Mouse (Mus musculus) heart, embryonic 15.5 days (tissue): ENCODE results near the gene Alk. TPM values are rescaled to one million over a fixed set of nuclear protein-coding genes. Genes with fewer than 3 reads are reported as not detected.

Experiments
- ATAC-seq: fragments of 200-750 bp; cut with Nextera tagmentation; replicated peaks from 2 replicates; pipeline ENCODE4 v1.8.0; 2017; ENCODE audit warnings: low read depth, moderate TSS enrichment; ENCODE audit not compliant: insufficient number of reproducible peaks, insufficient read depth, low FRiP score
- H3K27ac ChIP-seq: fragments of 300-500 bp; sonication (generic); 2 replicates; pipeline ENCODE4 v1.5.1; 2015; ENCODE audit warnings: mild to moderate bottlenecking, inconsistent platforms
- H3K27me3 ChIP-seq: fragments of 300-500 bp; sonication (generic); 2 replicates; pipeline ENCODE4 v1.6.1; 2015; ENCODE audit warnings: inconsistent platforms
- H3K36me3 ChIP-seq: fragments of 300-500 bp; sonication (generic); 2 replicates; pipeline ENCODE4 v1.6.1; 2015; ENCODE audit warnings: mild to moderate bottlenecking, inconsistent platforms
- H3K4me1 ChIP-seq: fragments of 300-500 bp; sonication (generic); replicated peaks from 2 replicates; pipeline ENCODE4 v1.6.1; 2015; ENCODE audit warnings: inconsistent platforms
- H3K4me2 ChIP-seq: fragments of 300-500 bp; sonication (generic); 2 replicates; pipeline ENCODE4 v1.6.1; 2015; ENCODE audit warnings: inconsistent platforms, mild to moderate bottlenecking, moderate library complexity
- H3K4me3 ChIP-seq: fragments of 300-500 bp; sonication (generic); 2 replicates; pipeline ENCODE4 v1.5.1; 2015; ENCODE audit warnings: mild to moderate bottlenecking, inconsistent platforms
- H3K9ac ChIP-seq: fragments of 300-500 bp; sonication (generic); 2 replicates; pipeline ENCODE4 v1.6.1; 2015; ENCODE audit warnings: mild to moderate bottlenecking, inconsistent platforms
- H3K9me3 ChIP-seq: fragments of 300-500 bp; sonication (generic); replicated peaks from 2 replicates; pipeline ENCODE4 v1.6.1; 2016; ENCODE audit warnings: inconsistent platforms
- WGBS: fragments of 180-500 bp; shearing (Covaris S2); methylation state at CpG from one replicate; pipeline ENCODE4 v1.1.7; 2015; ENCODE audit warnings: mixed read lengths; 5-methylcytosine and 5-hydroxymethylcytosine counted together
- polyA plus RNA-seq: library from polyadenylated mRNA; unstranded; fragments of >200 nt; fragmentation: Nextera tagmentation; extraction: Ambion mirVana; gene quantifications from 2 replicates; pipeline ENCODE4 v1.2.1, GENCODE M21; 2015

Alk gene
- polyA plus RNA-seq, 1 experiment from 2014 or later: 0.21 TPM

DNA sequence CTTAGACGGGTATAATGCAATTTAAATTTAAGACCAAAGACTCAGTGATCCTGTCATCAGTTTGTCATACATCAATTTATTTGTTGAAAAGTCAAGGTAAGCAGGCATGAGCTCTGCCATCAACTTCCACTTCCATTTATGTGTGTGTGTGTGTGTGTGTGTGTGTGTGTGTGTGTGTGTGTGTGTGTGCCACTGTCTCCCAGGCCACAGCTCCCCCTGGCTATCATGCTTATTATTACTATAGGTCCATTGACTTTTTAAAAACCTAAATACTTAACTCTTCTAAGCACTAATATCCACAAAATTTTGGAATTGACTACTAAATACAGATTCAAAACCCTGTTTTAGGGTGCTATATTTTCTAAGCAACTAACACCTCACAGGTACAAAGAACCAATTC lies 308.1 kb downstream of the Alk start:
- Histone ChIP-seq H3K4me3 (no peak overlapping the region), H3K4me2 (no peak overlapping the region), H3K36me3 (no peaks in the 10 kb centered on the region), H3K27me3 (no peaks in the 10 kb centered on the region), H3K27ac (no peak overlapping the region), H3K9me3 (no peaks in the 10 kb centered on the region), H3K9ac (no peak overlapping the region), H3K4me1 (no peaks in the 10 kb centered on the region)
- 87% methylated on average over 1 of the region's 1 CpGs for WGBS
- no peak for ATAC-seq

GRCm38 (mm10) chr17:72293267-72293580 lies 311.2 kb downstream of the Alk start:
- H3K4me3 ChIP-seq: no peak overlapping the region
- H3K9me3 ChIP-seq: no peaks in the 10 kb centered on the region
- H3K27ac ChIP-seq: no peak overlapping the region
- H3K27me3 ChIP-seq: no peaks in the 10 kb centered on the region
- H3K4me2 ChIP-seq: no peak overlapping the region
- no peak for ATAC-seq
- no peaks in the 10 kb centered on the region for H3K4me1 ChIP-seq
- H3K36me3 ChIP-seq: no peaks in the 10 kb centered on the region
- WGBS: 63% methylated on average over 3 of the region's 3 CpGs
- H3K9ac ChIP-seq: no peak overlapping the region

GRCm38 (mm10) chr17:72292444-72293266 lies 311.8 kb downstream of the Alk start:
- H3K27ac ChIP-seq: no peak overlapping the region
- H3K36me3 ChIP-seq: no peaks in the 10 kb centered on the region
- H3K4me1 ChIP-seq: no peaks in the 10 kb centered on the region
- H3K4me2 ChIP-seq: no peak overlapping the region
- no peaks in the 10 kb centered on the region for H3K27me3 ChIP-seq
- H3K4me3 ChIP-seq: no peak overlapping the region
- H3K9me3 ChIP-seq: no peaks in the 10 kb centered on the region
- WGBS: 72% methylated on average over 6 of the region's 6 CpGs
- H3K9ac ChIP-seq: no peak overlapping the region
- ATAC-seq: no peak

DNA sequence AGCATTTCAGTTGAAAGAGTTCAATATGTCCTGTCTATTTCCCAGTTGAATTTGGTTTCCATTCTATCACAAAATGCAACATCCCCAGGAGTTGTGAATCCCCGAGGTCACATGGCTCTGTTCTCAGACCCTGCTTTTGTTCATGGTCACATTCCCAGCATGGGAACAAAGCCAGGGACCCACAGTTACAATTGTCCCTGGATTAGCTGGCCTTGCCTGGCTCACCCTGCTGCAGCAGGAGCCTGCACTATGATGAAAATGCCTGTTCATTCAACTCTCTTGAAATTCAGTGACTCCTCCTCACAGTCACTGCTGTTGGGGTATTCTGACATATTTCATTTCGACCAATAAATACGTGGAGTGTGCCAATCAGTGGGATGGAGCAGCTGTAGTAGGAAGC lies 318.5 kb downstream of the Alk start:
- no peak for ATAC-seq
- Histone ChIP-seq H3K27me3 (no peaks in the 10 kb centered on the region), H3K9me3 (no peaks in the 10 kb centered on the region), H3K4me2 (no peak overlapping the region), H3K9ac (no peak overlapping the region), H3K4me3 (no peak overlapping the region), H3K27ac (no peak overlapping the region), H3K36me3 (no peaks in the 10 kb centered on the region), H3K4me1 (no peaks in the 10 kb centered on the region)
- 70% methylated on average over 3 of the region's 3 CpGs for WGBS

- H3K4me2 ChIP-seq: no peak overlapping the region
- no peaks in the 10 kb centered on the region for H3K9me3 ChIP-seq
- H3K27me3 ChIP-seq: no peaks in the 10 kb centered on the region
- no peak overlapping the region for H3K4me3 ChIP-seq
- no peaks in the 10 kb centered on the region for H3K36me3 ChIP-seq
- no peak overlapping the region for H3K9ac ChIP-seq
- no peak for ATAC-seq
- no peak overlapping the region for H3K27ac ChIP-seq
- peaks cover 10% of the 10 kb centered on the region for H3K4me1 ChIP-seq
Observed at GRCm38 (mm10) chr17:72278296-72278695, 326.1 kb downstream of the Alk start.

DNA sequence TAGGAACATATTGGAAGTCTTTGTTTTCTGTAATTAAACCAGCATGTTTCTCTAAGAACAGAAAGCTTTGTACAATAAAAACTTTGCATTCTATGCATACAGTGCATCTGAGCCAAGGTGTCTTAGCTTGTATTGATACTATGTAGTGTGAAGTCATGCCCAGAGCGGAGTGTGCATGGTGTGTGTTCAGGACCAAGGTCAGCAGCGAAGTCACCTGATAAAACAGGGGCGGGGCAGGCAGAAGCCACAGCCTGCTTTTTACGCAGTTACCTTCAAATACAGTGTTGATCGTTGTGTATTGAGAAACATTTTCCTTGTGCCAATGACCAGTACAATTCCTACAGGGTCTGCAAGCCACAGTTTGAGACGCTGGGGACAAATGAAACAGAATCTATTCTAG lies 327.6 kb downstream of the Alk start:
- no peaks in the 10 kb centered on the region for H3K9me3 ChIP-seq
- H3K27me3 ChIP-seq: no peaks in the 10 kb centered on the region
- H3K4me1 ChIP-seq: peaks cover 14% of the 10 kb centered on the region
- no peak overlapping the region for H3K4me2 ChIP-seq
- H3K4me3 ChIP-seq: no peak overlapping the region
- 73% methylated on average over 6 of the region's 6 CpGs for WGBS
- H3K9ac ChIP-seq: no peak overlapping the region
- H3K27ac ChIP-seq: no peak overlapping the region
- ATAC-seq: no peak
- no peaks in the 10 kb centered on the region for H3K36me3 ChIP-seq

- Histone ChIP-seq H3K27me3 (no peaks in the 10 kb centered on the region), H3K36me3 (no peaks in the 10 kb centered on the region), H3K27ac (peak overlapping the region; percentile 49), H3K4me3 (0 out of 2 replicates have a peak overlapping the region, but pooled peaks have one; percentile 11), H3K9ac (no peak overlapping the region), H3K4me1 (peaks cover 14% of the 10 kb centered on the region), H3K4me2 (peak overlapping the region; percentile 22), H3K9me3 (no peaks in the 10 kb centered on the region)
- ATAC-seq: peak; percentile 88
- WGBS: 17% methylated on average over 8 of the region's 8 CpGs
Observed at GRCm38 (mm10) chr17:72275391-72275904, 329.0 kb downstream of the Alk start.

GRCm38 (mm10) chr17:72274205-72274604 lies 330.2 kb downstream of the Alk start:
- no peaks in the 10 kb centered on the region for H3K36me3 ChIP-seq
- H3K9ac ChIP-seq: no peak overlapping the region
- no peaks in the 10 kb centered on the region for H3K9me3 ChIP-seq
- no peak overlapping the region for H3K4me3 ChIP-seq
- WGBS: 84% methylated on average over 5 of the region's 5 CpGs
- no peak overlapping the region for H3K4me2 ChIP-seq
- no peak overlapping the region for H3K27ac ChIP-seq
- no peak for ATAC-seq
- peaks cover 14% of the 10 kb centered on the region for H3K4me1 ChIP-seq
- H3K27me3 ChIP-seq: no peaks in the 10 kb centered on the region

GRCm38 (mm10) chr17:72271640-72272039 lies 332.8 kb downstream of the Alk start:
- no peak overlapping the region for H3K4me3 ChIP-seq
- H3K27ac ChIP-seq: no peak overlapping the region
- H3K9me3 ChIP-seq: no peaks in the 10 kb centered on the region
- peaks cover 14% of the 10 kb centered on the region for H3K4me1 ChIP-seq
- ATAC-seq: no peak
- no peak overlapping the region for H3K4me2 ChIP-seq
- H3K9ac ChIP-seq: no peak overlapping the region
- no peaks in the 10 kb centered on the region for H3K36me3 ChIP-seq
- WGBS: 74% methylated on average over 1 of the region's 1 CpGs
- no peaks in the 10 kb centered on the region for H3K27me3 ChIP-seq

DNA sequence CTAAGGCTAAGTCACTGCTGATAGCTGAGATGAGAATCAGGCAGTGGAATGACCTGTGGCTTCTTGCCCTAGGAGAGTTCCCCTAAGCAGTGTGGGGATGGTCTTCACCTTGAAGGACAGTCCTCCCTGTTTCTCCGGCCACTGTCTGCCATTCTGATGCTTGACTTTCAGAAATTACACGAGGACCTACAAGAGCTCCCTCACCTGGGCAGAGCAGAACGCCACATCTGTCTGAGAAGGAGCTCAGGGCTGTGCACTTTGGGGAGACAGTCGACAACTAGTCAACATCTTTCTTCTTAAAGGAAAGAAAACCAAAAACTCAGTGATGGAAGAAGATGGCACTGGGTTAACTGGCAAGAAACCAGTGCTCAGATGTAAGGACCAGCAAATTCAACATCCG lies 335.9 kb downstream of the Alk start:
- no peak overlapping the region for H3K9ac ChIP-seq
- no peak overlapping the region for H3K4me3 ChIP-seq
- no peak overlapping the region for H3K4me2 ChIP-seq
- H3K27ac ChIP-seq: no peak overlapping the region
- no peaks in the 10 kb centered on the region for H3K27me3 ChIP-seq
- ATAC-seq: no peak
- peaks cover 17% of the 10 kb centered on the region for H3K4me1 ChIP-seq
- no peaks in the 10 kb centered on the region for H3K36me3 ChIP-seq
- 80% methylated on average over 5 of the region's 5 CpGs for WGBS
- no peaks in the 10 kb centered on the region for H3K9me3 ChIP-seq

DNA sequence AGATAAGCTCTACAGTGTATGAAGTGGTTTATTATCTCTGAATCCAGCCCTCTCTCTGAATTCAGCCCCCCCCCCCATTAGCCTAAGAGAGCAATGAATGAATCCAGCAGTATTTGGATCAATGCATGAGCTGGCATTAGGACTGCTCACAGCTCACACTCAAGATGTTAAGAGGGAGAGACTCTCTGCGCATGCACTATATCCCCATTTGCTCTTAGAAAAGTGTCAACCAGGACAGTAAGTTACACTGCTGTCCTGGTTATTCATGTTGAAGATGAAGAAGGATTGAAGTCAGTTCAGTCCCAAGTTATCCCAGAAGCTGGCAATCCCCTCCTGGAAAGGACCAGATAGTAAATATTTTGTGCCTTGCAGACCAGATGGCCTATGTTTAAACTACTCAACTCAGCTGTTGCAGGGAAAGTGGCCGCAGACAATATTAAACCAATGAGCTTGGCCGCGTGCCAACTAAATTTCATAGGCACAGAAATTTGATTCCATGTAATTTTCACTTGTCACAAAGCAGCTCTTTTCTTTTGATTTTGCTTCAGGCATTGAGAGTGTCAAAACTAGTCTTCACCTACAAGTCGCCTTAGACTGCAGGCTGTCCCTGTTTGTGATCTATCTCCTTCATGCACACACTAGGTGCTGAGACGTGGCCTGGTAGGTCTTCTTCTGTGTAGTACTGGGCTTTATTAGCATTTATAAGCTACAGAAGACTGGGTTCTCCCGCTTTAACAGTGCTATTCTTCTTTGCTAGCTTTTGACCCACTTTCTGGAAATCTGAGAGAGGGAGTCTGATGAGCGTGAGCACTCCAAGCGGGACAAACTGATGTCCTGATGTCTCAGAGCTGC lies 339.0 kb downstream of the Alk start:
- Histone ChIP-seq H3K27ac (no peak overlapping the region), H3K36me3 (no peaks in the 10 kb centered on the region), H3K9me3 (no peaks in the 10 kb centered on the region), H3K27me3 (no peaks in the 10 kb centered on the region), H3K4me2 (no peak overlapping the region), H3K4me3 (no peak overlapping the region), H3K4me1 (peaks cover 13% of the 10 kb centered on the region), H3K9ac (no peak overlapping the region)
- no peak for ATAC-seq
- WGBS: 72% methylated on average over 9 of the region's 9 CpGs
